Mouse (Mus musculus) naive thymus-derived CD4-positive, alpha-beta T cell, adult 2 months (primary cell): ENCODE measurements around the gene Gtf3a.
"Not testable (repeated sequence)": the region's sequence is repeated elsewhere in the genome, so short reads cannot be mapped to it uniquely, and the experiment has no call there.

ENCODE experiments used
- DNase-seq: peaks from one replicate; pipeline ENCODE4 v3.0.0-alpha.2; 2011; ENCODE audit warnings: low read depth

The Gtf3a gene

DNA sequence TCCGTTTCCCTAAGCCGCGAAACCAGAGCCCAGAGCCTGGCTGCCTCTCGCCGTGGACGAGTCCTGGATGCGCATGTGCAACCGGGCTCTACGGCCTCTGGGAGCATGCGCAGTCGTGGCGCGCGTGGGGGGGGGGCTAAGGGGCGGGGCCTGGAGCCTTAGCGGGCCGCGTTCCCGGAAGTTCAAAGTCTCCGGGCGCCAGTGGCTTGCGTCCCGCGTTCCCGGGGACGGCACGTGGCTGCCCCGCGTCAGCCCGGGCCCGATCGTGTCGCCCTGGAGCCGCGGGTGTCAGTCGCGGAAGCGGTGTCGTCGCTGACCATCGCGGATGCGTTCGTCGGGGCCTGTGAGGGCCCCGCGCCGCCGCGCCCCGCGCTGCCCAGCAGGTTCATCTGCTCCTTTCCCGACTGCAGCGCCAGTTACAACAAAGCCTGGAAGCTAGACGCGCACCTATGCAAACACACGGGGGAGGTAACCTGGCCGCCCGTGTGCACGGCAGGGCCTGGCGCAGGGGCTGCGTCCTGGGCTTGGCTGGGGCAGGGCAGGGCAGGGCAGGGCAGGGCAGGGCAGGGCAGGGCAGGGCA lies at the start of gene Gtf3a:
Gene Gtf3a, plus strand, starts transcription at position 150 of the 581 bp plus-strand sequence.
- peak; percentile 96 for DNase-seq

GRCm38 (mm10) chr5:146900331-146900730 lies 48.1 kb upstream of the Gtf3a start:
- no peak for DNase-seq

DNA sequence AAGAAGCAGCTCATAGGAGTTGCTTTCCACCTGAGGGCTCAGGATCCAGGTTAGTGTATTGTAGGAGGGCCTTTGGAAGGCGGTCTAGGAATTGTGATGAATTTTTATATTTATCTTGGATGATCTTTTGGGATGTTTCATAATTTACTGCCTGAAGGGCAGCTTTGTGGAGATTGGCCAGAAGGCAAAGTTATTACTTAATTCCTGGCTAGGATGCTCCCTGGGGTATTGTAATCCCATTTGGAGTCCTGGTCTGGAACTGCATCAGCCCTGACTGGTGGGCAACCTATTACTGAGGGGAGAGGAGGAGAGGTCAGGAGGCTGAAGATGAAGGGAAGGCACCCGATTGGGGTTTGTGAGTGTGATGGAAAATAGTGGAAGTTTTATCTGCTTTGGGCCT lies 47.0 kb upstream of the Gtf3a start:
- DNase-seq = no peak

DNA sequence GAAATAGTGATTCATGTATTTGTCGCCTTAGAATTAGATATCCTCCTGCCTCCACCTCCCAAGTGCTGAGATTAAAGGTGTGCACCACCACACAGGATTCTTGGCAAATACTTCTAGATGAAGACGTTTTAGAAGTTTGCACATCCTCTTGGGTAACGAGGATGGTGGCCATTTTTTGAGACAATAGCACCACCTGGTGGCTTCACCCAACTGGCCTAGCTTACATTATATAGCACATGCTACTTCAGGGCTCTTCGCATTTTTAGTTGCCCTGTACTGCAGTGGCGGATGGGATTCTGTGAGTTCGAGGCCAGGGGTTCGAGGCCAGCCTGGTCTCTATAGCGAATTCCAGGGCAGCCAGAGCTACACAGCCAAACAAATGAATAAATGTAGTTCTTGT lies 44.1 kb upstream of the Gtf3a start:
- DNase-seq = peak; percentile 90

DNA sequence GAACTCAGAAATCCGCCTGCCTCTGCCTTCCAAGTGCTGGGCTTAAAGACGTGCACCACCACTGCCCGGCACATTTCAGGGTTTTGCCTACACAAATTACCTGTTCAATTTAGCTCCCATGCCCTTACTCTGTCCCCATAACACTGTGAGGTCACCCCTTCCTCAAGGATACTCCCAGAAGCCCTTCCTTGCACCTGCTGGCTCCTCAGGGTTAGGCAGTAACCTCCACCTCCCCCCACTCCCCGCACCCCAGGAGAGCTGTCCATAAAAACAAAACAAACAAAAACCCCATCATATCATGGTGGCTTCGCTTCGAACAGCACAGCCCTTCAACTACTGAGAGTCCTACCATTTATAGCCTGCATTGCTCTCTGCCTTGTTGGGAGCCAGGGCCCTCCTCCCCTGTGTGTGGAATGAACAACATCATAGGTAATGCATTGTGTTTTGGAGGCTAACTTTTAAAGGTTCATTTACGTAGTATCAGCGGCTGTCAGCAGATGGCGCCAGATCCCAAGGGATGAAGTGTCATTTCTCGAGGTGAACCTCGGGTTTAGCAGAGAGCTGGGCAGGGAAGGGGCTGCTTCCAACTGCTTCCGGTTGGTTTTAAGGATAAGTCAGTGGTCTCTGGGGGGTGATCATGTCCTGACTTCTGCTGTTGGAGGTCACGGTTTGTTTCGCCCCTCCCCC lies 42.8 kb upstream of the Gtf3a start:
- DNase-seq = peak; percentile 85

- no peak for DNase-seq
Observed at GRCm38 (mm10) chr5:146907533-146907932, 40.9 kb upstream of the Gtf3a start.

- DNase-seq = no peak
Observed at GRCm38 (mm10) chr5:146908629-146909028, 39.8 kb upstream of the Gtf3a start.

GRCm38 (mm10) chr5:146912206-146912605 lies 36.3 kb upstream of the Gtf3a start:
- no peak for DNase-seq

DNA sequence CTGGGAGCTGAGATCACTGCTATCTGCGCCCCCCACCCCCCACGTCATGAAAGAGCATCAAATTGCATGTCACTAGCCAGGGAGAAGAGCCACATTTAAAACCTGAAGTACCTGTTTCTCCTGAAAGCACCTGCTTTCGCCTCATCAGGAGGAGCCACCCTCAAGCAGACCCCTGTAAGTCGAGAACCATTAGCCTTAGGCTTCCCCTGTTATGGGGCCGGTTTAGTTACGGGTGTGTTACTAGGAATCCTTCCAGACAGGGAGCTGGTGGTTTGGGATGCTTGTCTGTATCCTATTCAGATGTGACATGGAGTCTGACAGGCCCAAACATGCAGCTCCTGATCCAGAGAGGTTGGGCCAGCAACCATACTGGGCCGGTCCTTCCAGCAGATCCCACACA lies 35.1 kb upstream of the Gtf3a start:
- no peak for DNase-seq

- DNase-seq = peak; percentile 66
Observed at GRCm38 (mm10) chr5:146914088-146914766, 34.2 kb upstream of the Gtf3a start.

DNA sequence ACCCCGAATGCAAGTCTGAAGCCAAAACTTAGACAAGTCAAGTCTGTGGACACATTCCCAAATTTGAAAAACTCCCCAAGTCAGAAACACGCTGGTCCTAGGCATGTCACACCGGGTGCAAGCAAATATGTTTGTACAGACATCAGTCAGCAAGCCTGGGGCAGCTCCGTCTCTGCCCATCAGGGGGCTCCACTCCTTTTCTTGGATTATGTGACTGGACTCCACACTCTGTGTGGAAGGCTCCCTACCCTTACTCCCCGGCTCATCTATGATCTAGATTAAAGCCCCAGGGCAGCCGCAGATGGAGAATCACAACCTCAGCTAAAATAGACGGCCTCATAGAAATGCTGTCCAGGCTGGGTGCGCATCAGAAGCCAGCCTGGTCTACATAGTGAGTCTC lies 32.2 kb upstream of the Gtf3a start:
- no peak for DNase-seq

- no peak for DNase-seq
Observed at GRCm38 (mm10) chr5:146916806-146917205, 31.7 kb upstream of the Gtf3a start.

- not testable (repeated sequence) for DNase-seq
Observed at GRCm38 (mm10) chr5:146917357-146917756, 31.1 kb upstream of the Gtf3a start.

GRCm38 (mm10) chr5:146919874-146920273 lies 28.6 kb upstream of the Gtf3a start:
- DNase-seq = no peak

- no peak for DNase-seq
Observed at GRCm38 (mm10) chr5:146920314-146921161, 27.9 kb upstream of the Gtf3a start.

- DNase-seq = no peak
Observed at GRCm38 (mm10) chr5:146921224-146921623, 27.2 kb upstream of the Gtf3a start.

GRCm38 (mm10) chr5:146923547-146923946 lies 24.9 kb upstream of the Gtf3a start:
- no peak for DNase-seq

GRCm38 (mm10) chr5:146926673-146927072 lies 21.8 kb upstream of the Gtf3a start:
- no peak for DNase-seq

GRCm38 (mm10) chr5:146931422-146931821 lies 17.0 kb upstream of the Gtf3a start:
- no peak for DNase-seq

DNA sequence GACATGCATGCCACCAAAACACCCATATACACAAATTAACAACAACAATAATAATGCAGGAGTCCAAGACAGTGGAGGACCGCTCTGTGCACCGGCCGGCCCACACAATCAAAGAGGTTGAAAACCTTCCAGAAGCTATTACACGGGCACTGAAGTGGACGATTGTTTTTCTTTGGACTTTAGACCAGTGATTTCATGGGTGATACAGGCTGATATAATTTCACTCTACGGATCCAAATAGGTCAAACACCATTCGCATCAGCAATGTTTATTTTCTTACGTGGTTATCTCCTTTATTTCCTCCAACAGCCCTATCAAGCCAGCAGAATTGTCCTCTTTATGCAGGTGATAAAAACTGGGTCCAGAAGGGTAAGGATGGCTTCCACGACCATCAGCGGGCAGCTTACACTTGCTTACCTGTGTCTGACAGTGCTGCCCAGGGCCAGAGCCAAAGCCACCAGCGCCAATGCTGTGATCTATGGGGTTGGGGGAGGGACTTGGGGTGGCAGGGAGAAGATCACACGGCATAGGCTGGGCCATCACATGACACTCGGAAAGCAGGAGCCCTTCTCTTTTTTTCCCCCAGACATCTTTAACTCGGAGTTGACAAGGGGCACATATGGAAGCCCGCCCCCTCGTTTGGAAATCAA lies 16.4 kb upstream of the Gtf3a start:
- DNase-seq = no peak

GRCm38 (mm10) chr5:146933466-146933865 lies 15.0 kb upstream of the Gtf3a start:
- DNase-seq = no peak
